Mouse (Mus musculus) hindbrain, postnatal 0 days (tissue): ENCODE measurements around the gene Tuft1. TPM values are rescaled to one million over a fixed set of nuclear protein-coding genes. Genes with fewer than 3 reads are reported as not detected.
A peak's percentile ranks its signal among the peaks of the same experiment; 100 is the strongest.
"Not testable (repeated sequence)": the region's sequence is repeated elsewhere in the genome, so short reads cannot be mapped to it uniquely, and the experiment has no call there.

Experiments
- ATAC-seq: fragments of 200-750 bp; cut with Nextera tagmentation; 2 replicates; pipeline ENCODE4 v1.8.0; 2017; ENCODE audit warnings: mild to moderate bottlenecking, moderate TSS enrichment, moderate library complexity
- DNase-seq: peaks from one replicate; pipeline ENCODE4 v3.0.0-alpha.2; 2015; ENCODE audit warnings: low spot score
- H3K27ac ChIP-seq: fragments of 300-500 bp; sonication (generic); 2 replicates; pipeline ENCODE4 v1.5.1; 2014; ENCODE audit warnings: mild to moderate bottlenecking
- H3K27me3 ChIP-seq: fragments of 300-500 bp; sonication (generic); 2 replicates; pipeline ENCODE4 v1.6.1; 2014; ENCODE audit warnings: low read length, mixed read lengths; ENCODE audit not compliant: insufficient read depth
- H3K36me3 ChIP-seq: fragments of 300-500 bp; sonication (generic); 2 replicates; pipeline ENCODE4 v1.6.1; 2014; ENCODE audit warnings: low read length, mixed read lengths; ENCODE audit not compliant: insufficient read depth
- H3K4me1 ChIP-seq: fragments of 300-500 bp; sonication (generic); 2 replicates; pipeline ENCODE4 v1.6.1; 2014; ENCODE audit warnings: antibody characterized with exemption, low read length, mixed read lengths; ENCODE audit not compliant: insufficient read depth
- H3K4me2 ChIP-seq: fragments of 300-500 bp; sonication (generic); 2 replicates; pipeline ENCODE4 v1.6.1; 2014; ENCODE audit warnings: low read depth, mild to moderate bottlenecking, low read length, moderate library complexity, mixed read lengths
- H3K4me3 ChIP-seq: fragments of 300-500 bp; sonication (generic); 2 replicates; pipeline ENCODE4 v1.5.1; 2014; ENCODE audit warnings: low read length
- H3K9ac ChIP-seq: fragments of 300-500 bp; sonication (generic); replicated peaks from 2 replicates; pipeline ENCODE4 v1.6.1; 2014; ENCODE audit warnings: mild to moderate bottlenecking, low read length, moderate library complexity, mixed read lengths
- H3K9me3 ChIP-seq: fragments of 300-500 bp; sonication (generic); 2 replicates; pipeline ENCODE4 v1.6.1; 2016; ENCODE audit warnings: low read length, mixed read lengths
- CTCF ChIP-seq: IDR thresholded peaks from 2 replicates; pipeline ENCODE4 v1.5.1; 2016; ENCODE audit warnings: antibody characterized with exemption, control low read depth, low read depth
- WGBS: fragments of 180-500 bp; shearing (Covaris S2); extraction: QIAGEN DNeasy Blood & Tissue Kit; methylation state at CpG from one replicate; pipeline ENCODE4 v1.1.7; 2014; 5-methylcytosine and 5-hydroxymethylcytosine counted together
- polyA plus RNA-seq: library from polyadenylated mRNA; unstranded; fragments of >200 nt; fragmentation: Nextera tagmentation; extraction: Ambion mirVana; gene quantifications from 2 replicates; pipeline ENCODE4 v1.2.1, GENCODE M21; 2015
- total RNA-seq: library from RNA; depleted of rRNA; stranded (reverse); fragments of >200 nt; gene quantifications from 2 replicates; pipeline ENCODE4 v1.2.3, GENCODE M21; 2014; rRNA removed

Tuft1 gene
- 8.4 and 14.7 TPM in 2 replicates for total RNA-seq
- 6.8 and 7.6 TPM in 2 replicates for polyA plus RNA-seq

DNA sequence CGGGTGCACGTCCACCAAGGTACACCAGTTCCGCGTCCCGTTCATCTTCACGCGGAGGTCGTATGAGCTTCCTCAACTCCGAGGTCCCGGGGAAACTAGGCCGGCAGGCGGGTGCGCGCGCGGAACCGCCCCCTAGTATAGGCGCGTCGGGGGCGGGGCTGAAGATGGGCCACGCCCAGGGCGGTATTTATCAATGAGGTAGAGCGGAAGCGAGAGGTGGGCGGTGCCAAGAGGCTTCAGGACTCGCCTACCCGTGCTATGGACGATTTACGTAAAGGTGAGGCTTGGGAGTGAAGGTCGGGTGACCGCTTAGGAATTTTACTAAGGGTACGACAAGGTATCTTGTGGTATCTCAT, at the start of gene Tuft1:
Gene Tuft1, minus strand, starts transcription at position 133 of the 356 bp plus-strand sequence.
- Histone ChIP-seq H3K4me3 (peak within 1 kb of the TSS; percentile 38), H3K4me2 (peak within 1 kb of the TSS; percentile 54)
- not testable (repeated sequence) for H3K9ac ChIP-seq, H3K4me1 ChIP-seq, H3K27ac ChIP-seq, H3K9me3 ChIP-seq, H3K36me3 ChIP-seq, DNase-seq, H3K27me3 ChIP-seq
- ATAC-seq = peak; percentile 94
- WGBS = under 1% methylated on average over 21 of the region's 33 CpGs

GRCm38 (mm10) chr3:94703364-94703763, 44.7 kb upstream of the Tuft1 start:
- 30% methylated on average over 3 of the region's 3 CpGs for WGBS
- DNase-seq, H3K4me2 ChIP-seq, H3K27ac ChIP-seq, H3K9ac ChIP-seq, H3K36me3 ChIP-seq, H3K9me3 ChIP-seq, H3K4me1 ChIP-seq, H3K4me3 ChIP-seq, H3K27me3 ChIP-seq: not testable (repeated sequence)
- ATAC-seq = 0 out of 2 replicates have a peak, but pooled peaks have one; percentile 55
- peak; percentile 57 for TF ChIP-seq CTCF

- no peak overlapping the region for H3K27ac ChIP-seq
- H3K9me3 ChIP-seq = no peaks in the 10 kb centered on the region
- H3K4me1 ChIP-seq = no peaks in the 10 kb centered on the region
- no peaks in the 10 kb centered on the region for H3K27me3 ChIP-seq
- no peak for DNase-seq
- WGBS = 87% methylated on average over 3 of the region's 3 CpGs
- ATAC-seq = no peak
- no peak overlapping the region for H3K9ac ChIP-seq
- no peak overlapping the region for H3K4me2 ChIP-seq
- H3K36me3 ChIP-seq = no peaks in the 10 kb centered on the region
- no peak for TF ChIP-seq CTCF
- no peak overlapping the region for H3K4me3 ChIP-seq
Observed at GRCm38 (mm10) chr3:94702856-94703255, 44.2 kb upstream of the Tuft1 start.

- H3K36me3 ChIP-seq, H3K27me3 ChIP-seq, H3K9me3 ChIP-seq, H3K4me3 ChIP-seq, H3K9ac ChIP-seq, DNase-seq, H3K4me2 ChIP-seq, H3K27ac ChIP-seq, H3K4me1 ChIP-seq, ATAC-seq: not testable (repeated sequence)
- WGBS = 98% methylated on average over 5 of the region's 7 CpGs
Observed at GRCm38 (mm10) chr3:94702163-94702810, 43.6 kb upstream of the Tuft1 start.

DNA sequence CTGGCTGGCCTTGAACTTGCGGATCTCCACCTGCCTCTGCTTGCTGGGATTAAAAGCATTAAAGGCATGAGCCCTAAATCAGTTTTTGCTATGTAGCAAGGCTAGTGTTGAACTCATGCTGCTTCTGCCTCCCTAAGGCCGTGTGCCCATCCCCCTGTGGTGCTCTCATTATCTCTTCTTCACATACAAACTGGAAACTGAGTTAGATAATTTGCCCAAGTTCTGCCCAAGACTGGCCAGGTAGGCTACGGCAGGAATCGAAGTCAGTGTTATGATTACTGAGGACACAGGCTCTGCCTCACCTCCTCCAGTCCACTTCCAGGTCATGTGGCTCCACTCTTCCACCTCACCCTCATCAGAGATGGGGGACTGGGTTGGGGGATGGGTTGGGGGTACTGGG, 37.6 kb upstream of the Tuft1 start:
- not testable (repeated sequence) for H3K4me2 ChIP-seq, H3K27me3 ChIP-seq, DNase-seq, ATAC-seq, H3K27ac ChIP-seq, H3K4me3 ChIP-seq, H3K4me1 ChIP-seq, H3K9ac ChIP-seq, H3K9me3 ChIP-seq, H3K36me3 ChIP-seq
- 89% methylated on average over 4 of the region's 4 CpGs for WGBS

DNA sequence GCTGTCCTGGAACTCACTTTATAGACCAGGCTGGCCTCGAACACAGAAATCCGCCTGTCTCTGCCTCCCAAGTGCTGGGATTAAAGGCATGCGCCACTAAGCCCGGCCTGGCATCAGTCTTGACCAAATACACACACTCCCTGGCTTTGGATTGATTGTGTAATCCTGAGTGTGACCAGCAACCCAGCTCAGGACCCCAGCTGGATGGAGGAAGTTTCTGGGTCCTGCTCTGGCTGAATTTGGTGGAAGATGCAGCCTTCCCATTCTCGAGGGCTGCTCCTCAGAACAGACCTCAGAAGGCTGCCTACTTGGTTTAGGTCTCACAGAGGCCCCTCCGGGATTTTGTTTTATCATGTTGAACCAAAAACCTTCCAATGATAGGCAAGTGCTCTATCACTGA, 36.9 kb upstream of the Tuft1 start:
- H3K9ac ChIP-seq, ATAC-seq, H3K27me3 ChIP-seq, H3K4me2 ChIP-seq, DNase-seq, H3K4me1 ChIP-seq, H3K9me3 ChIP-seq, H3K4me3 ChIP-seq, H3K27ac ChIP-seq, H3K36me3 ChIP-seq: not testable (repeated sequence)
- 91% methylated on average over 6 of the region's 6 CpGs for WGBS

DNA sequence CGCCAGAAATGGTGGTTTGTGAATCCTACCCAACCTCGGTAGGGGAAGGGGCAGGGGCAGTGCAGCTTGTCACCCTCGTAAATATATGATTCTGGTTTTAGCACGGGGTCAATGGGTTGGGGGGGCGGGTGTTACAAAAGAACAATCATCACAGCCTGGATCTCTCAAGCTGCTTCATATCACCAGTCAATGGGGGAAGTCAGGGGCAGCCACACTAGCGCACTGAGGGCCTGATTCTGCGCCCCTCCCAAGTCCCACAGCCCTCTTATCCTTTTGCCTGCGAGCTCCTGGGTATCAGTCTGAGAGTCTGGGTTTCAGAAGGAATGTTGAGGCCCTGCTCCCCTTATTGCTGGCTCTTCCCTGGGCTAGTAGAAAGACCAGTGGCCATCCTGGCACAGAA, 35.2 kb upstream of the Tuft1 start:
- not testable (repeated sequence) for H3K9me3 ChIP-seq, H3K27ac ChIP-seq, H3K4me2 ChIP-seq, DNase-seq, ATAC-seq, H3K36me3 ChIP-seq, H3K4me3 ChIP-seq, H3K9ac ChIP-seq, H3K27me3 ChIP-seq, H3K4me1 ChIP-seq
- 71% methylated on average over 5 of the region's 8 CpGs for WGBS
